Mouse (Mus musculus) G1E-ER4 (cell line): ENCODE results near the gene Tsc22d3. TPM values are rescaled to one million over a fixed set of nuclear protein-coding genes. Genes with fewer than 3 reads are reported as not detected.

Experiments used
- GATA1 ChIP-seq: IDR thresholded peaks from one replicate; pipeline ENCODE4 v1.8.0; 2012; ENCODE audit warnings: low read length, inconsistent platforms
- polyA plus RNA-seq: library from polyadenylated mRNA; stranded (reverse); fragments of >175 nt; gene quantifications from 2 replicates; pipeline ENCODE4 v1.2.3, GENCODE M21; 2012

The Tsc22d3 gene
- polyA plus RNA-seq, 1 experiment, result 29.9 TPM

DNA sequence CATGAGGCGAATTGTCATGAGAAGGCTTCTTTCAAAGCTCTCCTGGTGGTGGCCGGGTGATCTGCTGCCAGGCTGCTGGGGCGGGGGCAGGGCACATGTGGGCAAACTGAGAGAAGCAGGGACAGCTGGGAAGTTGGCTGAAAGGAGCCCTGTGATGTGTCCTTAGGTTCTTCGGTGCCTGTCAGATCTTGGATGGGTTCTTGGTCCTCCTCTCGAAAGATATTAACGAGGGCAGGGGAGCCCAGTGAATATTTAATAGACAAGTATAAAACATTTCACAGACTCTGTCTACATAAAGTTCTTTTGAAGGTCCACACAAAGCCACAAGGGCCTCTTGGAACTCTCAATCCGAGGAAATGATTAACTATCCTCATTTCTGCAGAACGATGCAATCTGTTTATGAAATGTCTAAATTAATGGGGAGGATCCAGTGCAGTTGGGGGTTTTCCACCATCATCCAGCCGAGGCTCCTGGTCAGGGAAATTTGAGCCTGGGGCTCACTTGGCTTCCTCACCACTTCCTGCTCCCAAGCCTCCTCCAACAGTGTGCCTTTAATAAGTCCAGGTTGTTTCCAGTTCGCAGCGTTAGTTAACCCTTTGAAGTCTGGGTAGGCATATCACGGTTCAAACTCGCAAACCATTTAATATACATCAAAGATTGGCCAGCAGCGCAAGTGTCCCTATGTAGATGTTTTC is 78.2 kb downstream of the Tsc22d3 start:
- TF ChIP-seq GATA1, result no peak

DNA sequence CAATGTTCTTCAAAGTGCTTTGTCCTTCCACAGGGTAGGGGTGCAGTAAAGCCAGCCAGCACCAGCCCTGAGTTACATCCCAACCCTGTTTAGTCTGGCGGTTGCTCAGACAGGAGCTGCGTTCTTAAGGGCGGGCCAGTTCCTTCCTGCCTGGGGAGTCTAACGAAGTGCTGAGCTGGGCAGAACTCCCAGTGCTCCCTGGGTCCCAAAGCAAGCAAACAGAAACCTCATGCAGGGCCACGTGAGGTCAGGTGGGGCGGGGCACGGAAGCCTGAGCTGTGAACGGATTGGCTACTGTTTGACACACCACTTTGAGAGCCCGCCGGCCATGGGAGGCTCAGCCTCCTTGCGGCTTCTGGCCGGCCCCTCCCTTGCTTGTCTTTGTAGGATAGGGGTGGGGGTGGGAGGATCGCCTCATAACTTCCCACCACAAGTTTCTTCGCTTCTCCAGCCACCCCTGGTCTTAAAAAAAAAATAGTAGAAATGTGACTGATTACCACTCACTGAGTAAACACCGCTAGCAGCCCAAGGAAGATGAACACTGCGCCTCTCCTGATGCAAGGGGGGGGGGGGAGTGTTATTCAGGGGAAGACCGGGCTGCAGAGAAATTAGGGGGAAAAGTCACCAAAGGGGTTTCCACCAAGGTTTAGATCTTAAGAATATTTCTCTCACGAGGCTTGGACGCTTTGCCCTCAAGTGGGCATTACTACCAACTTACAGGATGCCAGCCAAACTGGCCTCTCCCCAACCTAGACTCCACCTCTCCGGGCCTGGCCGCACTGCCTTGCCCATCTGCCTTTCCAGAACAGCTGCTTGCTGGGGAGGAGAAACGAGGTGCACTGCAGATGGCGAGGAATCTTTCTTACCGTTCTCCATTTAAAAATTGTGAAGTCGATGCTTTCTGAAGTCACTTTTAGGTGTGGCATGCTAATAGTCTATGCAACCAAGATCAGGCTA is 80.0 kb downstream of the Tsc22d3 start:
- no peak for TF ChIP-seq GATA1

DNA sequence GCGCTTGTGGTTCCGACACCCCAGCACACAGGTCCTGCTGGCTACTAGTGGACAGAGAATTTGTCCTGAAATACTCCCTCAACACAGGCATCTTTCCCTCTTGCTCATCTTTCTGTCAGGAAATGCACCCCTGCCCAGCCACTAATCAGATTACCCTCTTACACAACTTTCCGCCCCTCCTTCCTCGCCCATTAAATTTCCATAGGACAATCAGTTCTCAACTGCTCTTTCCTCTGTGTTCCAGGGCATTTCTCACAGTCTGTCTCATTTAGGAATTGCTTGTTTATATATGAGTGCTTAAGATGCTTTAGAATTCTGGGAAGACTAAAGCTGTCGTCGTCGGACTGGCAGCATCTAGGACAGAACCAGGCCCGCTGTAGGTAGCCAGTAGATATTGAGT is 82.1 kb downstream of the Tsc22d3 start:
- TF ChIP-seq GATA1, result no peak

DNA sequence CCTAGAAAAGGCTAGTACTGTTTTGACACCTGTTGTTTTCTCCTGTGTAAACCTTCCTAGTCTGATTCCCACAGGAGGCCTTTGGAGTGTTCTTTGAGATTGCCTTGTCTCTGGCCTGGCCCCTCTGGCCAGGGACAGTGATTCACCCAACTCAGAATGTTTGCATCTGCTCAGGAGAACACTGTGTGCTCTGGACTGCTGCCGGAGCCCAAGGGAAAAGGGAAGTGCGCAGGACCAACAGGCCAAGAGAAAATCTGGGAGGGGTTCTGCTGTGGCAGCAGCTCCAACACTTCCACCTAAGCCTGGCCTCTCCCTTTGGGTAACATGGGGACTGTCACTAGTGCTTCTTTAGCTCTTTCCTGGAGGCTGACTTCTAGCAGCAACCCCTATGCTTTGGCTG is 87.1 kb downstream of the Tsc22d3 start:
- no peak for TF ChIP-seq GATA1

DNA sequence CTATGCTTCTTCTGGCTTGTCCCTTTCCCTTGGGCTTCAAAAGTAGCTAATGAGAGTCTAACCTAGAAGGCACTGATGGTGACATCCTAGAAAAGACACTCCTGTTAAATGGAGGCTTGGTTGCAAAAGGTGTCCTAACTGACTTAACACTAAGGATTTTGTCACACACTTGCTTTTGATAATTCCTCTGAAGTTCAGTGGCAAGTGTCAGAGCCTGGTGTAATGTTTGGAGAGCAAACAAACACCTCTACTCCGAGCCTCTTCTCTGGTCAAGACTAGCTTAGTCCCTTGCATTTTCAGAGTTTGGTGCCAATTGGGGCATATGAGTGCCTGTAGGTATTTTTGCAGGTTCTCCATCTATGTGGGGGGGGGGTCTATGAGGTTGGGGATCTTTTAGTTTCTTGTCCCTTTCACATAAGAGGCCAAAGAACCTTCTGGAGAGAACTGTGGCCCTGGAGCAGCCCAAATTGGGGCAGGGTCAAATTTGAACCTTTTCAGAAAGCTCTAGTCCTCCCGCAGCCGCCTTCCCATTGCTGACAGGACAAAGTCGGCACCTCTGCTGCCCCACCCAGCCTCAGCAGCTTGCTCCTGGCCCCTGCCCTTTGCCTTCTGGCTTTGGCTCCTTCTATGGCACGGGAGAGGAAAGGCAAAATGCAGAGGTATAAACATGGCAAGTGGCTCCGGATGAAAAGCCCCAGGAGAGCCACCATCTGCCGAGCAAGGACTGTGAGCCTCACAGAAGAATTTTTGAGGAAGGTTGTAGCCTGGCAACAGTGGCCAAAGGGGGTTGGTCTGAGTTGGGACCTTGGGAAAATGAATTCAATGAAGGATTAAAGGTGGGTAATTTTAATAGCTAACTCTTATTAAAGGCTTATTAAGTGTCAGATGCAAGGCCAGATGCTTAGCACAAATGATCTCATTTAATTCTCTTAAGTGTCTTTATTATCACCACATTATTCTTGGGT is 88.5 kb downstream of the Tsc22d3 start:
- TF ChIP-seq GATA1, result no peak

DNA sequence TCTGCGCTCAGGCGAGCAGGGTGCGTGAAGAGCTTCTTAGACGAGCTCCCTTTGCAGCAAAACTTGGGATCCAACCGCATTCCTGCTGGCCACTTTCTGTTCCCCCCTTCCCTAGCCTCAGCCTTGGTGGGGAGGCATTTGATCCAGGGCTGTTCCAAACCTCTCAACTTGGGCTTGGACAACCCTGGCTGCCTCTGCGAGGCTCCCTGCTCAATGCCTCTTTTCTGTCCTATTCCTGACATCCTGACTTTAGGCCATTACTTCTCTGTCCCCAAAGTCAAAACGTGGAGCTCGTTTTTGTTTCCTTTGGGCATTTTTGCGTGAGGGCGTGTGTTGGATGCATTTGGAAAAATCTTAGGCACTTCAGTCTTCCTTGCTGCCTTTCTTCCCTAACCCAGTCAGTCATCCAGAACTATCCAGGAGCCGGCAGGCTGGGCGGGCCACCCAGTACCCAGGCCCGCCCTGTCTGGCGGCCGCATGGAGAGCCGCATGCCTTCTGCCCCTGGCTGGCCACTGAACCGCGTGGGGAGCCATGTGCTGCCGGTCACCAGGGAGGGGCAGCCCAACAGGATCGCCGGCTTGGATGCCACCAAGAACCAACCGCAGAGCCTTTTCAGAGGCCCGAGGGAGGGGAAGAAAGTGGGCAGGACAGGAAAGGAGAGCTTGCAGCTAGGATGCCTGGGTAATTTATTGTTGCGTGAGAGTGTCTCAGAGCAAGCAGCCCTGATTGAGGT is 89.6 kb downstream of the Tsc22d3 start:
- no peak for TF ChIP-seq GATA1

DNA sequence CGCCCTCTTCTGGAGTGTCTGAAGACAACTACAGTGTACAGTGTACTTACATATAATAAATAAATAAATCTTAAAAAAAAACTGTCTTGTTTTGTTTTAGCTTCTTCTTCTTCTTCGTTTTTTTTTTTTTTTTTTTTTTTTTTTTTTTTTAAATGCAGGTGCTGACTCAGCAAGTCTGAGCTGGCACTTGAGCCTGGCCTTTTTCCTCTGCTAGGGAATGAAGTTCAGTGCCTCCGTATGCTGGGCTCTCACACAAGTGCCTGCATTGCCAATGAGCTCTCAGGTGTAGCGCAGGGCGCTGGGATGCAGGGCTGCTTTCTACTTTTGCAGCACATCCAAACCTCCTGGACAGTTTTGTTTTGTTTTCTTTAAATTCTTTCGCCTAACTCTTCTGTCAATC is 90.6 kb downstream of the Tsc22d3 start:
- TF ChIP-seq GATA1, result no peak

DNA sequence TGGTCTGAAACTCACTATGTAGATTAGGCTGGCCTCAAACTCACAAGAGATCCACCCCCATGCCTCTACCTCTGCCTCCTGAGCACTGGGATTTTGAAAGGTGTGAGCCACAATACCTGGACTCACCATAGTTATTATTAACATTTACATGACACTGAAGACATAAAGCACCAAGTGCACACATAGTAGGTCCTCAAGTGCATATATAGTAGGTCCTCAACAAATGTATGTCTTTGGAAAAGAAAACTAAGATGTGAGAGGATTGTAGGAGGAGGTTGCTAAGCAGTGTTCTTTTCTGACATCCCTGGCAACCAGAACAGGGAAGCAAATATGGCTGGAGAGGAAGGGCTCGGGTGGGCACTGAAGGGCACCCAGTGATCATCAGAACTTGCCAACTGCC is 93.1 kb downstream of the Tsc22d3 start:
- TF ChIP-seq GATA1, result no peak

DNA sequence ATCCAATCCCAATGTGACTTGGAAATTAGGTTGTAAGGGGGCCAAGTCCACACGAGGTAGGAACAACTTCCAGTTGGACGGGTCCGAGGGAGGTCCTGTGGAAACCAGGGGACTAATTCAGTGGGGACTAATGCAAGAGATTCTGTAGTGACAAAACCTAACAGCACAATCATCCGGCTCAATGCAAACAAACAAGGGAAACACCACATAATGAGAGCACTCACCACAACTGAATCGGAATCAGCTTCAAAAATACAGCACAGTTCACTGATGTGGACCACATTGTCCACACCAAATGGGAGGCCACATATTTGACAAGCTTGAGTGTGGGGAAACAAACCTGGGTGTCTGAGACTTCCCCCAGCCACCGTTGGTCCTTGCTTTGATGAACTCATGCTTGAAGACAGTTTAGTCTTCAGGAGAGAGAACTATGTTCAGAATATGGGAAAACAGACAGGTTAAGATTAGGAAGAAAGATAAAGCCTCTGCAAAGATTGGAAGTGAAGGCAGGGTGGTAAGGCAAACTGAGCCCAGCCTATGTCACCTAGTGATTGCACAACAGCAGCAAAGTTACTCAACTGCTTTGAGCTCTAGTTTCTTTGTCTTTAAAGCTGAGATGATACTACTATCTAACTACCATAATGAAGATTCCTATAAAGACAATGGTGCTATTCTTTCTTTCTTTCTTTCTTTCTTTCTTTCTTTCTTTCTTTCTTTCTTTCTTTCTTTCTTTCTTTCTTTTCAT is 93.9 kb downstream of the Tsc22d3 start:
- TF ChIP-seq GATA1, result no peak

DNA sequence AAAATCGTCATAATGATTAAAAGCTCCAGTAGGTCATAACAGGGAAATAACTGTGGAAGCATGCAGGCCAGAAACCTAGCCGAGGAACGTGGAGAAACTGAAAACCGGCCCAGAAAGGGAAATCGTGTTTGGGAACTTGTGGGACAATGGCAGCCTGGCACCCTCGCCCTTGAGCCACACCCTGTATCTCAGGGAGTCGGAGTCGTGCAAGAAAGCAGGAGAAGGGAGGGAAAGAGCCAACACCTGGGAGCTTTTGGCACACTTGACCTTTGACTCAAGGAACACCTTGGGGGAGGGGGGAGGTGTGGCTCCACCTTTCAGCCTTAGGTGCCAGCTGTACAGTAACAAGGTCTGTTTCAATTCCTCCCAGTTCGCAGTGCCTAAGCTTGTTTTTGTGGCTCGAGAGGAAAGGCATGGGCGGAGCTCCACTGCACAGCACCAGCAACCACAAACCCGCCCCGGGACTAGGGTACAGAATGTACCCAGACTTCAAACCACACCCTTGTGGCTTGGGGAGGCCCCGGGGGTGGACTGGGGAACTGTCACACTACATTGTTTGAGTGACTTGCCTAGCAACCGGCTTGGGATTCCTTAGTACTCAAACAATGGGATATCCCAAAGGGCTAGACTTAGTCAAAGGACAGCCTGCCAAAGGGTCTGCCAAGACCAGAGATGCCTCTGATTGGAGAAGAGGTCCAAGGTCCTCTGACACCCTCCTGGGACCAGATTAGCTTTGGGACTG is 94.8 kb downstream of the Tsc22d3 start:
- TF ChIP-seq GATA1, result no peak

DNA sequence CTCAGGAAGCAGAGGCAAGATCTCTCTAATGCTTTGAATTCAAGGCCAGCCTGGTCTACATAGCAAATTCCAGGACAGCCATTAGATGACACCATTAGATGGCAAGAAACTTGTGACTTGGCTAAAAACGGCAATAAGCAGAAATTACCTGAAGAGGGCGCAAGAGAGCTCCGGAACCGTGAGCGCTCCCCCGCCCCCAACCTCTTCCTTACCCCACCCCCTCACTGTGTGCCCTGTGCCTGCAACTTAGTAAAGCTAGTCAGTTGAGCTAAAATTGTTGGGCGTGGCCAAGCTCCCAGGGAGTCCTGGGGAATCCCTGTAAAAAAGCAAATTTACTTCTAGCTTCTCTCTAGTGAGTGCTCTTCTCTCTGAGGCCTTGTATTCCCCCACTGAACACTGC is 96.6 kb downstream of the Tsc22d3 start:
- TF ChIP-seq GATA1, result no peak

DNA sequence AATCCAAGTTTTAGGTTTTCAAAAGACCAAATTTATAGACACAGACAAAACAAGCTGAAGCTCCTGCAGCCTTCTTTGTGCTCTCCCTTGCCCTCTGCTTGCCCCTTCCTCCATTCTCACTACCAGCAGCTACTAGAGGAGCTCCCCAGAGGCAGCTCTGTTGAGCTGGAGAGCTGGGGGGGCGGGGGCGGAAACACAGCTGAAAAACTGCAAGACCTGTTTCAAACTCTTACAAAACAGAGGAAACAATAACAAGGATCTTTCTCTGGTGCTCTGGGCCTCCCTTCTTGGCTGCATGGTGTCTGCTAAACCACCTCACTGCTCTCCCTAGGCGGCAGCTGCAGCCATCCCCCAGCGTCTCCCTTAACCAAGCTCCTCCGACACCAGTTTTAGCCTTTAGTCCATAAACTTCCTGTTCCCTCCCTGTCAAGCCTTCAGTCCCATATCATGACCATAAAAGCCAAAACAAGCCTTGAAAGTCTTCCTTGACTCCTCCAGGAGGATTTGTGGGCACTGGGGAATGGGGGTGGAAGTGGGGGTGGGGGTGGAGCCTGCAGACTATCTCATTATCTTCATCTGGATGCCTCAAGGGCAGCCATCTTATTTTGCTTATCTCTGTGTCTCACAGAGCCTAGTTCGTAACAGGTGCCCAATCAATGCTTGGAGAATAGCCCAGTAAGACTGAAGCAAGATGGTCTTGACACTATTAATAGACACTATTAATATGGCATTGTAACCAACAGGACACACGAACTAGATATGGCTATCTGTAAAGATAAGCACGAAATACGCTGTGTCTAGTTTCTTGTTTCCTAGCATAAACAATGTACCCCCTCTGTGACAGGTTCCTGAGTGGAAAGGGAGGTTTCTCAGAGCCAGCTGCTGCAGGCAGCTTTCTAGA is 98.8 kb downstream of the Tsc22d3 start:
- no peak for TF ChIP-seq GATA1
